Mouse (Mus musculus) duodenum, adult 2 months (tissue): ENCODE results near the gene Tfip11. TPM values are rescaled to one million over a fixed set of nuclear protein-coding genes. Genes with fewer than 3 reads are reported as not detected.

ENCODE experiments used
- polyA plus RNA-seq: library from polyadenylated mRNA; depleted of rRNA; stranded (reverse); fragments of >200 nt; gene quantifications from 2 replicates; pipeline ENCODE4 v1.2.3, GENCODE M21; 2012; ENCODE audit warnings: low replicate concordance; rRNA removed

Gene Tfip11
- polyA plus RNA-seq, result 19.8 and 26.8 TPM in 2 replicates

DNA sequence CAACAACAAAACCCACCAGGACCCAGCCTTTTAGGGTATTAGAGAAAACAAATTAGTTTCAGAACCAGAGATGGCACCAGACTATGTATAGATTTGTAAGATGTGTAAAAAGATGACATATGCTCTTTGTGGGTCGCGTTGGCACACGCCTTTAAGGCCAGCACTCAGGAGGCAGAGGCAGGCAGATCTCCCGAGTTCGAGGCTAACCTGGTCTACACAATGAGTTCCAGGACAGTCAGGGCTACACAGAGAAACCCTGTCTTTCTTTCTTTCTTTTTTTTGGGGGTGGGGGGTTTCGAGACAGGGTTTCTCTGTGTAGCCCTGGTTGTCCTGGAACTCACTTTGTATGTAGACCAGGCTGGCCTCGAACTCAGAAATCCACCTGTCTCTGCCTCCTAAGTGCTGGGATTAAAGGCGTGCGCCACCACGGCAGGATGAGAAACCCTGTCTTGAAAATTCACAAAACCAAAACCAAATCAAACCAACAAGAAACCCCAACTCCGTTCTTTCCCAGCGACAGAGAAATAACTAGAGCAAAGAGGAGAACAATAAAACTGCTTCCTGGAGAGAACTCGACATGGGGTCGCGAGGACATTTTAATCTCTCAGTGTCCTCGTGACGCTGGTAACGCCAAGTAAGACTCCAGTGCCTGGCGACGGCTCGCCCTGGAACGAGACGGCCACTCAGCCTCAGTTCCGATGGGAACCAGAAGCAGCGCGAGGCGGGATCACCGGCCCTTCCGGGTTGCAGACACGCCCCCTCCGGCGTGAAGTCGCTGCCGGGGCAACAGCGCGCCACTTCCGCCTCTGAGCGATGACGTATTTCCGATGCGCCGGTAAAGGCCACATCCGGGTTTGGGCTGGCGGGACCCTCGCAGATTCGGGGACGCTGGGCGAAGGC, at the start of gene Tfip11:
Gene Tfip11 (plus strand): TSS at position 813 of the 900 bp plus-strand sequence.

GRCm38 (mm10) chr5:112342463-112343204, 16.5 kb downstream of the Tfip11 start, which contains the start of the genes Srrd and Hps4:
Srrd (minus strand) TSS chr5:112343040.
Hps4 (plus strand) TSS chr5:112343083.

DNA sequence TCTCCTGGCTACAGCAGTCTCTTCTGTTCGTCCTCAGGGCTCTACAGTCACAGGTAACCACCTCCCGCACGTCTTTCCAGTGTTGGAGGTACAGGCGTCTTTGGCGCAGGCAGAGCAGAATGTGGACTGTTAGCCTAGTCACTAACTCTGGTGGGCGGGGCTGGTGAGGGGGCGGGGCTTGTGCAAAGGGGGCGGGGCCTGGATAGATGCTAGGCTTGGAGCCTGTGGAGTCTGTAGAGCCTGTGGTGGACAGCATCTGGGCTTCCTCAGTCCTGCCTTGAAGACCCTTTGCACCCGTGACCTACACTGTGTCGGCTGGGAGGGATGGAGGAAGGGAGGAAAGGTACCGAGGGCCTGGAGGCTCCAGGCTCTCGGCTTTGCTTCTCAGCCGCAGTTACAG, 29.8 kb downstream of the Tfip11 start, which contains the start of gene Gm6583:
Gene Gm6583 (minus strand): TSS at position 124 of the 400 bp plus-strand sequence.

Other genes starting within 250 kb of the Tfip11 start
- gene Cryba4, start 73.8 kb upstream of the Tfip11 start, polyA plus RNA-seq, result 2.2 and 3.1 TPM in 2 replicates
- gene Crybb1, start 70.5 kb upstream of the Tfip11 start, polyA plus RNA-seq, result 0.21 TPM in 1 of 2 replicates, not detected in the other
- 27.8 and 28.0 TPM in 2 replicates for gene Tpst2, start 49.7 kb upstream of the Tfip11 start, polyA plus RNA-seq
- 24.5 and 29.5 TPM in 2 replicates for gene Srrd, start 16.7 kb downstream of the Tfip11 start, polyA plus RNA-seq
- 47.3 and 61.3 TPM in 2 replicates for gene Hps4, start 16.7 kb downstream of the Tfip11 start, polyA plus RNA-seq
- 0.05 TPM in 1 of 2 replicates, not detected in the other for gene Gm6583, start 29.7 kb downstream of the Tfip11 start, polyA plus RNA-seq
- 2.2 and 3.0 TPM in 2 replicates for gene Asphd2, start 68.5 kb downstream of the Tfip11 start, polyA plus RNA-seq
- gene Gm6588, start 123.1 kb downstream of the Tfip11 start, polyA plus RNA-seq, result not detected in 2 replicates